Mouse (Mus musculus): ENCODE results near the gene Dusp19. TPM values are rescaled to one million over a fixed set of nuclear protein-coding genes. Genes with fewer than 3 reads are reported as not detected.
A peak's percentile ranks its signal among the peaks of the same experiment; 100 is the strongest.

The Dusp19 gene
- total and polyA plus RNA-seq, 2 experiments from 2014 or later = 11.0 to 18.4 TPM

DNA sequence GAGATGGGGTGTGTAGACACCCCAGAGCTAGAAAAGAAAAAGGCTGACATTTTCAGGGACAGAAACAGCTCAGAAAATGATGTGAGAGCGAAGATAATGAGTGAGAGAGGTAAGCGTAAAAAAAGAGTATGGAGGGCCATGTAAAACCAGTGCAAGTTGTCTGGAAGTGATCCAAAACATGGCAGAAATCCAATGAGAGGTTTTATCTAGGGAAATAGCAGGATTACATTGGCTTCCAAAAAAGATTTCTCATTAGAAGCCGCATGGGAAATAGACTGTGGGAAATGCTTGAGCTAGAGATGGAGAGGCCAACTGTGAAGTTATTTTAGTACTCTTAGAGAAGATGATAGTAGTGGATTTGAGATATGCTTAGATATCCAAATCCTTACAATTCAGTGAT lies 5.1 kb downstream of the Dusp19 start:
- no peak overlapping the region for H3K27ac ChIP-seq (ENCODE audit: low read depth, low read length)
- peaks cover 3% of the 10 kb centered on the region; the same call in 1 of the 2 replicates for H3K4me1 ChIP-seq (ENCODE audit: insufficient read depth, low read length)
- no peak overlapping the region for H3K4me3 ChIP-seq (ENCODE audit: low read depth, low read length)
- TF ChIP-seq CTCF (IDR thresholded peaks at IDR 0.05) = no peak
- no peak for DNase-seq (ENCODE audit: low spot score)
- 86% methylated on average over 3 of the region's 3 CpGs for WGBS
- no peaks in the 10 kb centered on the region for H3K27me3 ChIP-seq (ENCODE audit: insufficient read depth, low read length)
- H3K9me3 ChIP-seq (ENCODE audit: low read length) = no peaks in the 10 kb centered on the region
- ATAC-seq (ENCODE audit: low FRiP score) = no peak
- peaks cover 8% of the 10 kb centered on the region; the same call in 1 of the 2 replicates for H3K36me3 ChIP-seq (ENCODE audit: insufficient read depth, low read length)
- no peak overlapping the region for H3K9ac ChIP-seq (replicated peaks; ENCODE audit: low read length, poor library complexity, severe bottlenecking)
- H3K4me2 ChIP-seq (ENCODE audit: low read depth, low read length, poor library complexity, severe bottlenecking) = no peak overlapping the region

DNA sequence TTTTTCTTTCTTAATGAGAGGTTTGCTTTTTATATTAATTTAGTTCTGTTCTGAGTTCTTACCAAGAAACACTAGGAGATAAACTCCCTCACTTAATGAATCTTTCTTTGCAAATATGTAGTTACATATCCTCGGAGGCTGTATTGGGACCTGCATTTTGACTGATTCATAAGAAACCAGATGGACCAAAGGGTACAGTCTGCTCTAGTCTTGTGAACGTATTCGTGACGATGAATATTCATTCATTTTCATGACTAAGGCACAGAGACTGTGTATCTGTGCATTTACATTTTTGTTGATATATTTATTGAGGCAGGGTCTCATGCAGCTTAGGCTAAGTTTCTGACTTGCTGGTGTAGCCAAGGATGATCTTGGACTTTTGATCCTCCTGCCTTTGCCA lies 7.7 kb downstream of the Dusp19 start:
- no peak for ATAC-seq (ENCODE audit: low FRiP score)
- Histone ChIP-seq H3K27ac (ENCODE audit: low read depth, low read length) (no peak overlapping the region), H3K4me3 (ENCODE audit: low read depth, low read length) (no peak overlapping the region), H3K9me3 (ENCODE audit: low read length) (no peaks in the 10 kb centered on the region), H3K27me3 (ENCODE audit: insufficient read depth, low read length) (no peaks in the 10 kb centered on the region), H3K4me2 (ENCODE audit: low read depth, low read length, poor library complexity, severe bottlenecking) (no peak overlapping the region), H3K4me1 (ENCODE audit: insufficient read depth, low read length) (no peaks in the 10 kb centered on the region), H3K9ac (replicated peaks; ENCODE audit: low read length, poor library complexity, severe bottlenecking) (no peak overlapping the region), H3K36me3 (ENCODE audit: insufficient read depth, low read length) (peaks cover 8% of the 10 kb centered on the region; the same call in 1 of the 2 replicates)
- DNase-seq (ENCODE audit: low spot score) = no peak
- no peak for TF ChIP-seq CTCF (IDR thresholded peaks at IDR 0.05)
- 94% methylated on average over 4 of the region's 4 CpGs for WGBS

DNA sequence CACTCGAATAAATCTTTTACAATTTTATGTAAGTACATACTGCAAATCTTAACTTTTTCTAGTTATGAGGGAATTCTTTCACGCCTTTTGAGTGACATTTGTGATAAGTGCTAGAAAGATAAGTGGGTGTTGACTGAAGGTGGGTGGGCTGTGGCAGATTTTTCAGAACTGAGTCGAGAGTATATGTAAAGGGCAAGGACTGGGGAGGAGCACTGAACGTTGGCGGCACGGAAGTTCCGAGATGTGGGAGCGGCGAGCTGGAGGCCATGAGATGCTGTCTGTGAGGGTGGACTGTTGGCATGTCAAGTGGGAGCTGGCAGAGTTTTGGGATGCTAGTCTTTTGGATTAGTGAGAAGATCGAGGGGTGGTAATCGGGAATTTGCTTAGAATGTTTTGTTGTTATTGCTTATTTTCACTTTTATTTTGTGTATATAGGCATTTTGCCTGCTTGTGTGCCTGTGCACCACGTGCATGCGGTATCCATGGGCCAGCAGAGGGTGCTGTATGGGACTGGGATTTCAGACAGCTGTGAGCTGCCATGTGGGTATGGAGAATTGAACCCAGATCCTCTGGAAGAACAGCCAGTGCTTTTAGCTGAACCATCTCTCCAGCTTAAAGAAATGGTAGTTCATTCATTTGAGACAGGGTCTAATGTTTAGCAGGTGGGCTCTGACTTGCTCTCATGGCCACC lies 15.6 kb downstream of the Dusp19 start:
- no peak overlapping the region for H3K9ac ChIP-seq (replicated peaks; ENCODE audit: low read length, poor library complexity, severe bottlenecking)
- DNase-seq (ENCODE audit: low spot score) (no peak), ATAC-seq (ENCODE audit: low FRiP score) (no peak)
- no peak for TF ChIP-seq CTCF (IDR thresholded peaks at IDR 0.05)
- H3K36me3 ChIP-seq (ENCODE audit: insufficient read depth, low read length) = no peaks in the 10 kb centered on the region; the same call in 1 of the 2 replicates
- WGBS = 92% methylated on average over 13 of the region's 13 CpGs
- no peak overlapping the region for H3K4me3 ChIP-seq (ENCODE audit: low read depth, low read length)
- no peak overlapping the region for H3K4me2 ChIP-seq (ENCODE audit: low read depth, low read length, poor library complexity, severe bottlenecking)
- H3K27me3 ChIP-seq (ENCODE audit: insufficient read depth, low read length) = no peaks in the 10 kb centered on the region
- no peaks in the 10 kb centered on the region for H3K4me1 ChIP-seq (ENCODE audit: insufficient read depth, low read length)
- H3K9me3 ChIP-seq (ENCODE audit: low read length) = no peaks in the 10 kb centered on the region
- no peak overlapping the region for H3K27ac ChIP-seq (ENCODE audit: low read depth, low read length)

DNA sequence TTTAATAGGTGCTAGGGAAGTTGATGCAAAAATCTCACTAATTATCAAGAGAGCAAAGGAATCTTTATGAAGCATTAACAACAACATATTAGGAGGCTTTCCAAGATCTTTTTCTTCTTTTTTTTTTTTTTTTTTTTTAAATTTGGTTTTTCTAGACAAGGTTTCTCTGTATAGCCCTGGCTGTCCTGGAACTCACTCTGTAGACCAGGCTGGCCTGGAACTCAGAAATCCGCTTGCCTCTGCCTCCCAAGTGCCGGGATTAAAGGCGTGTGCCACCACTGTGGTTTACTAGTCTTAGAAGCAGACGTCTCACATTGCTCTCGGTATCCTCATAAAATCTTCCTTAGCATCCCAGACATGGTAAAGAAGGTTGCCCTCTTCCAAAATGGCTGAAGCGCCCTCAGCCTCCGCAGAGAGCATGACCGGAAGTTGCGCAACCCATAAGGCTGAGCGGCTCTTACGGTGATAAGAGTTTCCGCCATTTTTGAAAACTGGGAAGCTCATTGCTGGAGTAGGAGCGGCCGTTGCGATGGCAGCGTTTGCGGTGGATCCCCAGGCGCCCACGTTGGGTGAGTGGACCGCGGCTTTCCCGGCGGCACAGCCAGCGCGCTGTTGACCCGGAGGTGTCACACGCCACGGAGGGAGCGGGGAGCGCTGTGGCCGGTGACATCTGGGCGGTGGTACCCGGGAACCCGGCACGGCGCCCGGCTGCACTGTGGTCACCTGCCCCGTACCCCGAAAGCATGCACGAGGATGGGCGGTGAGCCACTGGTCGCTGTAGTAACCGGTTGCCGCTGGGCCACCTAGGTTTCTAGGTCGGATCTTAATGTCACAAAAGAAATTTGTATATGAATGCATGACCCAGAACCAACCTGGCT lies 21.8 kb downstream of the Dusp19 start:
- peak; percentile 98 for ATAC-seq (ENCODE audit: low FRiP score)

DNA sequence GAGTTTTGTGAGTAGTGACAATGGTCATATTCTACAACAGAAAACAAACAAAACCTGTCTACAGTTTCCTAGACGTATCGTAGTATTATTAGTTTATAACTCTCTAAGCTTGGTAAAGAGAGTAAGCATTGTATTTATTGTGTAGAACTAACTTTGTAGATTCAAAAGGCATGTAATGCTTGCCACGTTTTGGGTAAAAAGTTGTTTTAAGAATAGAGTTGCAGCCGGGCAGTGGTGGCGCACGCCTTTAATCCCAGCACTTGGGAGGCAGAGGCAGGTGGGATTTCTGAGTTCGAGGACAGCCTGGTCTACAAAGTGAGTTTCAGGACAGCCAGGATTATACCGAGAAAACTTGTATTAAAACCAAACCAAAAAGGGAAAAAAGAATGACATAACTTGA lies 22.6 kb downstream of the Dusp19 start:
- no peak for TF ChIP-seq CTCF (IDR thresholded peaks at IDR 0.05)
- DNase-seq (ENCODE audit: low spot score) (no peak), ATAC-seq (ENCODE audit: low FRiP score) (no peak)
- Histone ChIP-seq H3K27ac (ENCODE audit: low read depth, low read length) (no peak overlapping the region), H3K36me3 (ENCODE audit: insufficient read depth, low read length) (peaks cover 5% of the 10 kb centered on the region), H3K9ac (replicated peaks; ENCODE audit: low read length, poor library complexity, severe bottlenecking) (peak overlapping the region; percentile 61), H3K4me3 (ENCODE audit: low read depth, low read length) (peak overlapping the region; percentile 88), H3K4me2 (ENCODE audit: low read depth, low read length, poor library complexity, severe bottlenecking) (peak overlapping the region; percentile 58), H3K4me1 (ENCODE audit: insufficient read depth, low read length) (peaks cover 5% of the 10 kb centered on the region; the same call in 1 of the 2 replicates), H3K9me3 (ENCODE audit: low read length) (no peaks in the 10 kb centered on the region), H3K27me3 (ENCODE audit: insufficient read depth, low read length) (no peaks in the 10 kb centered on the region)
- 9% methylated on average over 8 of the region's 8 CpGs for WGBS

More for the DNA sequence above, 21.8 kb downstream of the Dusp19 start:
- Histone ChIP-seq H3K4me2 (ENCODE audit: low read depth, low read length, poor library complexity, severe bottlenecking) (peak overlapping the region; percentile 58), H3K9ac (replicated peaks; ENCODE audit: low read length, poor library complexity, severe bottlenecking) (peak overlapping the region; percentile 61), H3K4me1 (ENCODE audit: insufficient read depth, low read length) (peaks cover 5% of the 10 kb centered on the region; the same call in 1 of the 2 replicates), H3K36me3 (ENCODE audit: insufficient read depth, low read length) (peaks cover 2% of the 10 kb centered on the region; the same call in 1 of the 2 replicates), H3K27ac (ENCODE audit: low read depth, low read length) (peak overlapping the region; percentile 70), H3K4me3 (ENCODE audit: low read depth, low read length) (peak overlapping the region; percentile 88), H3K27me3 (ENCODE audit: insufficient read depth, low read length) (no peaks in the 10 kb centered on the region), H3K9me3 (ENCODE audit: low read length) (no peaks in the 10 kb centered on the region)
- WGBS = under 1% methylated on average over 45 of the region's 45 CpGs
- TF ChIP-seq CTCF (IDR thresholded peaks at IDR 0.05) = no peak
- DNase-seq (ENCODE audit: low spot score) = peak; percentile 95

DNA sequence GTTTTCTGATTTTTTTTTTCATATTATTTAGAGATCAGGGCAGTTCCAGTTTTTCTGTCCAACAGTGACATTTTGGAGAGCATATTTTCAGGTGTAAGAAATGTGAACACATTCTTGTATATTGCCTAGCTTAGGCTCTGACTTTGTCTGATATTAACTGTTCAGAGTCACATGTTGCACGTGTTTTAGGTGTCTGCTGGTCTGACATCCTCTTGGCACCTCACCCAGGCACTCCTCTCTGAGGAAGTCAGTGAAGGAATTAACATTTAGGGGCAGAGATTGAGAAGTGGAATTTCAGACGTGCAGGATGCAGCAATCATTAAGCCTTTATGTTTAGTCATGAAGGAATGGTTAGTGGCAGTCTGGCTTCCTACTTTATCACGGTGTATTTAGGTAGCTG lies 23.0 kb downstream of the Dusp19 start:
- Histone ChIP-seq H3K4me1 (ENCODE audit: insufficient read depth, low read length) (peaks cover 5% of the 10 kb centered on the region; the same call in 1 of the 2 replicates), H3K9ac (replicated peaks; ENCODE audit: low read length, poor library complexity, severe bottlenecking) (no peak overlapping the region), H3K4me3 (ENCODE audit: low read depth, low read length) (no peak overlapping the region), H3K27ac (ENCODE audit: low read depth, low read length) (no peak overlapping the region), H3K36me3 (ENCODE audit: insufficient read depth, low read length) (peaks cover 7% of the 10 kb centered on the region), H3K4me2 (ENCODE audit: low read depth, low read length, poor library complexity, severe bottlenecking) (no peak overlapping the region), H3K9me3 (ENCODE audit: low read length) (no peaks in the 10 kb centered on the region), H3K27me3 (ENCODE audit: insufficient read depth, low read length) (no peaks in the 10 kb centered on the region)
- ATAC-seq (ENCODE audit: low FRiP score) (no peak), DNase-seq (ENCODE audit: low spot score) (no peak)
- WGBS = 60% methylated on average over 3 of the region's 3 CpGs
- no peak for TF ChIP-seq CTCF (IDR thresholded peaks at IDR 0.05)

Data from midbrain, postnatal 0 days (tissue).